Mouse (Mus musculus) liver, postnatal 0 days (tissue): ENCODE results near the gene Dmkn. TPM values are rescaled to one million over a fixed set of nuclear protein-coding genes. Genes with fewer than 3 reads are reported as not detected.

Experiments used
- ATAC-seq: fragments of 200-750 bp; cut with Nextera tagmentation; 2 replicates; pipeline ENCODE4 v1.8.0; 2017; ENCODE audit warnings: mild to moderate bottlenecking, moderate library complexity
- DNase-seq: peaks from one replicate; pipeline ENCODE4 v3.0.0-alpha.2; 2016
- H3K27ac ChIP-seq: fragments of 300-500 bp; sonication (generic); 2 replicates; pipeline ENCODE4 v1.5.1; 2014; ENCODE audit warnings: antibody characterized with exemption, moderate library complexity, mild to moderate bottlenecking, low read depth
- H3K27me3 ChIP-seq: fragments of 300-500 bp; sonication (generic); 2 replicates; pipeline ENCODE4 v1.6.1; 2014; ENCODE audit warnings: low read length, control low read depth, mixed read lengths; ENCODE audit not compliant: insufficient read depth
- H3K36me3 ChIP-seq: fragments of 300-500 bp; sonication (generic); replicated peaks from 2 replicates; pipeline ENCODE4 v1.6.1; 2014; ENCODE audit warnings: mild to moderate bottlenecking, control low read depth, low read length, moderate library complexity, mixed read lengths; ENCODE audit not compliant: insufficient read depth
- H3K4me1 ChIP-seq: fragments of 300-500 bp; sonication (generic); 2 replicates; pipeline ENCODE4 v1.6.1; 2014; ENCODE audit warnings: antibody characterized with exemption, mild to moderate bottlenecking, control low read depth; ENCODE audit not compliant: insufficient read depth
- H3K4me2 ChIP-seq: fragments of 300-500 bp; sonication (generic); 2 replicates; pipeline ENCODE4 v1.6.1; 2014; ENCODE audit warnings: low read depth, mild to moderate bottlenecking, low read length, moderate library complexity, mixed read lengths
- H3K4me3 ChIP-seq: fragments of 300-500 bp; sonication (generic); 2 replicates; pipeline ENCODE4 v1.5.1; 2014; ENCODE audit warnings: low read depth, low read length
- H3K9ac ChIP-seq: fragments of 300-500 bp; sonication (generic); replicated peaks from 2 replicates; pipeline ENCODE4 v1.6.1; 2014; ENCODE audit warnings: mild to moderate bottlenecking, moderate library complexity
- H3K9me3 ChIP-seq: fragments of 300-500 bp; sonication (generic); 2 replicates; pipeline ENCODE4 v1.6.1; 2016; ENCODE audit warnings: mild to moderate bottlenecking, control low read depth, low read length, mixed read lengths
- CTCF ChIP-seq: sonication (generic); IDR thresholded peaks from 2 replicates; pipeline ENCODE4 v1.5.1; 2016; ENCODE audit warnings: antibody characterized with exemption, low read depth
- EP300 ChIP-seq: IDR thresholded peaks from 2 replicates; pipeline ENCODE4 v1.6.1; 2016; ENCODE audit warnings: antibody characterized with exemption, low read depth, mild to moderate bottlenecking
- WGBS: fragments of 180-500 bp; shearing (Covaris S2); extraction: QIAGEN DNeasy Blood & Tissue Kit; methylation state at CpG from one replicate; pipeline ENCODE4 v1.1.7; 2014; ENCODE audit not compliant: insufficient replicate concordance; 5-methylcytosine and 5-hydroxymethylcytosine counted together
- polyA plus RNA-seq: library from polyadenylated mRNA; unstranded; fragments of >200 nt; fragmentation: Nextera tagmentation; extraction: Ambion mirVana; gene quantifications from 2 replicates; pipeline ENCODE4 v1.2.1, GENCODE M21; 2015

Gene Dmkn
- polyA plus RNA-seq = 1.5 and 1.8 TPM in 2 replicates

- Histone ChIP-seq H3K4me2 (no peak within 1 kb of the TSS), H3K9ac (no peak within 1 kb of the TSS), H3K27ac (no peak within 1 kb of the TSS), H3K36me3 (no peaks in the 10 kb centered on the region), H3K4me3 (no peak within 1 kb of the TSS), H3K4me1 (no peaks in the 10 kb centered on the region; the same call in 1 of the 2 replicates), H3K27me3 (no peaks in the 10 kb centered on the region), H3K9me3 (no peaks in the 10 kb centered on the region)
- 51% methylated on average over 5 of the region's 5 CpGs for WGBS
- no peak for ATAC-seq
- no peak for TF ChIP-seq EP300
- TF ChIP-seq CTCF = no peak
- DNase-seq = no peak
These were observed at the start of gene Dmkn for GRCm38 (mm10) chr7:30763456-30763855. Gene Dmkn (plus strand): TSS chr7:30763756.

DNA sequence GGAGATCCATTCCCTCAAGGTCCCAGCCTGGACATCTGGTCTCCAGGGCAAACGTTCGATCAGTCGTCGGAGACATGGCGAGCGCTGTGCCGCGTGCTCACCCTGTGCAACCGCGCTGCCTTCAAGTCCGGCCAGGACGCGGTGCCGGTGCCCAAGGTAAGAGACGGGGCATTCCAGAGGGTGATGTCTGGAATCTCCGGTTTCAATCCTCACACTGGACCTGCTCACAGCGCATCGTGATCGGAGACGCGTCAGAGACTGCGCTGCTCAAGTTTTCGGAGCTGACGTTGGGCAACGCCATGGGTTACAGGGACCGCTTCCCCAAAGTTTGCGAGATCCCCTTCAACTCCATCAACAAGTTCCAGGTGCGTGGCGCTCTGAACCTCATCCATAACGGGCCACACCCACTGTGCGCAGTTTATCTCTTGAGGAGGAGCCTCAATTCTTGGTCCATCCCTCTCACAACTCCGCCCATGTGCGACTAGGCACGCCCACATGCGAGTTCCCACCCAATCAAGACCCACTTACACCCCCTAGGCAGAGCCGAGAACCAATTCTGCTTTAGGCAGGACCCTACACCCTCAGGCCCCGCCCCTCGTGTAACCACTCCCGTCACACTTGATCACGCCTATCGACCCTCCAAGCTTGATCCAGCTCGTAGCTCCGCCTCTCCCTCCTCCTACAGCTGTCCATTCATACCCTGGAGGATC, 46.4 kb upstream of the Dmkn start:
- Histone ChIP-seq H3K9ac (no peak overlapping the region), H3K36me3 (no peaks in the 10 kb centered on the region), H3K27ac (no peak overlapping the region), H3K4me2 (peak overlapping the region; percentile 65), H3K27me3 (no peaks in the 10 kb centered on the region), H3K4me3 (peak overlapping the region; percentile 21), H3K9me3 (no peaks in the 10 kb centered on the region), H3K4me1 (peaks cover 21% of the 10 kb centered on the region)
- WGBS = 2% methylated on average over 43 of the region's 43 CpGs
- DNase-seq = peak; percentile 88
- TF ChIP-seq CTCF = no peak
- TF ChIP-seq EP300 = no peak
- ATAC-seq = peak; percentile 93

- Histone ChIP-seq H3K9ac (no peak overlapping the region), H3K27me3 (no peaks in the 10 kb centered on the region), H3K36me3 (no peaks in the 10 kb centered on the region), H3K27ac (no peak overlapping the region), H3K9me3 (no peaks in the 10 kb centered on the region), H3K4me1 (peaks cover 24% of the 10 kb centered on the region), H3K4me3 (peak overlapping the region; percentile 21), H3K4me2 (peak overlapping the region; percentile 65)
- no peak for TF ChIP-seq EP300
- WGBS = 18% methylated on average over 14 of the region's 14 CpGs
- no peak for ATAC-seq
- no peak for DNase-seq
These were observed 45.9 kb upstream of the Dmkn start for GRCm38 (mm10) chr7:30717716-30718046.

DNA sequence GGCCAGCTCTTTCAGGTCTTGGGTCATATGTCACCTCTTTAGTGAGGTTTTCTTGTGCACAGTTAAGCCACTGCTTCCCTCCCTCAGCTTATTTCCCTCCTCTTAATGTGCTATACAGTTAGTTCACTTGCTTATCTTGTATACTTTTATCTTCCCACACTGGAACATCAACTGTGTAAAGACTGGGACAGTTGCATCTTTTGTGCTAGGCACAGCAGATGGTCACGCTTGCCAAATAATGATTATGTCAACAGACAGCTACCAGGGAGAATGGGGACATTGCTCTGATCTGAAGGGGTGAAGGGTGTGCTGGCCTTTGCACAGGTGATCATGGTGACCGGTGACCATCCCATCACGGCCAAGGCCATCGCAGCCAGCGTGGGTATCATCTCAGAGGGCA, 43.9 kb upstream of the Dmkn start:
- TF ChIP-seq CTCF (no peak), EP300 (peak; percentile 46; the same call in 1 of the 2 replicates)
- no peak overlapping the region for H3K4me2 ChIP-seq
- ATAC-seq = peak; percentile 33; the same call in 1 of the 2 replicates
- no peak overlapping the region for H3K27ac ChIP-seq
- H3K9me3 ChIP-seq = no peaks in the 10 kb centered on the region
- DNase-seq = no peak
- whole genome bisulfite sequencing = 55% methylated on average over 5 of the region's 5 CpGs
- peaks cover 35% of the 10 kb centered on the region for H3K4me1 ChIP-seq
- H3K4me3 ChIP-seq = no peak overlapping the region
- H3K9ac ChIP-seq = no peak overlapping the region
- H3K36me3 ChIP-seq = no peaks in the 10 kb centered on the region
- H3K27me3 ChIP-seq = no peaks in the 10 kb centered on the region

DNA sequence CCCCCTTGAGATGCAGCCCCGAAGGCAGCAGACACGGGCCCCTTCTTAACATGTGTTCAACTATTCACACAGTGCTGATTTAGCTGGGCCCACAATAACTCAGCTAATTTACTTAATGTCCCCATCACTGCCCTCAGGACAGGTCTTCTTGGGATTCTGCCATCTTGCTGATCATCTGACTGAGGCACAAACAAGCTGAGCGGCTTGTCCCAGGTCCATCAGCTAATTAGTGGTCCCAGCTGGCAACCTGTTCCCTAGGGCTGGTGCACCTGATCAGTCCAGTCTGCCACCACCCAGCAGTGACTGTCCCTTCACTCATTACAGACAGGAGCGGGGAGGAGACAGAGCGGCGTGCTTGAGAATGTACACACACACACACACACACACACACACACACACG, 42.3 kb upstream of the Dmkn start:
- Histone ChIP-seq H3K36me3 (no peaks in the 10 kb centered on the region), H3K4me1 (peaks cover 35% of the 10 kb centered on the region), H3K9me3 (no peaks in the 10 kb centered on the region), H3K27ac (no peak overlapping the region), H3K9ac (no peak overlapping the region), H3K27me3 (no peaks in the 10 kb centered on the region), H3K4me2 (no peak overlapping the region), H3K4me3 (no peak overlapping the region)
- DNase-seq (no peak), ATAC-seq (no peak)
- 89% methylated on average over 7 of the region's 7 CpGs for WGBS
- no peak for TF ChIP-seq EP300
- TF ChIP-seq CTCF = no peak

DNA sequence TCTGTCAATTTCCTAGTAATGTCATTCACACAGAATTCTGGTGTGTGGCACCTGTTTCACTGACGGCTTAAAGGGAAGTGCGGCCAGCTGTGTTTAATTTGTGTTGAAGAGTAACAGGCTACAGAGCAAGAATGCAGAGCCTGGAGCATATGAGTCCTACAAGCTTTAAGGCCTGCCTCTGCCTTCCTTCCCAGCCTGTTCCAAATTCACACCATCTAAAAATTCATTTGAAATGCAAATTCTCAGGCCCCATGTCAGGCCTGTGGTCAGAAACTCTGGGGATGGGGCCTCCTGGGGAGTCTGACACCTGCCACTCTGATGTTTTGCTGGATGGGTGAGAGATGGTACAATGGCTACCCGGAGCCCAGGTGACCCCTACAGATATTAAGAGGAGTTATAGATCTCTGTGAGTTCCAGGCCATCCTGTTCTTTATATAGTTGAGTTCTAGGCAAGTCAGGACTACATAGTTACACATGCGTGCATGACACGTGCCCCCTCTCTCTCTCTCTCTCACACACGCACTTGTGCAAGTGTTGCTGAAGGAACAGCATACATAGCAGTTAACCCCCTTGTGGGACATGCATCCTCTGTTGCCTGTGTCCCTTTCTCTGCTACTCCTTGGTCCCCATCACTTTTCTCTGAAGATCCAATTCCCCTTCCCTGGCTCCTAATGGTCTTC, 40.1 kb upstream of the Dmkn start:
- 46% methylated on average over 6 of the region's 6 CpGs for WGBS
- DNase-seq (no peak), ATAC-seq (no peak)
- Histone ChIP-seq H3K4me1 (peaks cover 29% of the 10 kb centered on the region), H3K36me3 (peaks cover 13% of the 10 kb centered on the region), H3K4me3 (no peak overlapping the region), H3K27me3 (no peaks in the 10 kb centered on the region), H3K4me2 (no peak overlapping the region), H3K9me3 (no peaks in the 10 kb centered on the region), H3K9ac (no peak overlapping the region), H3K27ac (0 out of 2 replicates have a peak overlapping the region, but pooled peaks have one; percentile 40)
- TF ChIP-seq EP300 (no peak), CTCF (no peak)
